ENCODE assay signal across 11 mouse cellular contexts in genomic region chr17:64026485-64026884, GRCm38 (mm10).
A peak's percentile ranks its signal among the peaks of the same experiment; 100 is the strongest.
DNase-seq lines count a peak whose midpoint lies in the region; ATAC-seq and TF ChIP-seq lines count a peak whose summit lies in the region.
"Had no signal": no experiment of that assay in that cellular context is flagged by ENCODE, and none has a peak within 500 bp of the region (broad histone marks: within the 10 kb centered on the region; RNA-seq: fewer than 3 reads in every experiment).

No protein-coding gene starts in this region.

- H3K27me3 ChIP-seq in hindbrain, embryonic 11.5 days (ENCODE audit: control insufficient read depth, insufficient read depth, low read length), result no peaks in the 10 kb centered on the region
- H3K27me3 ChIP-seq in hindbrain, embryonic 14.5 days (ENCODE audit: control insufficient read depth, insufficient read depth, low read length), result no peaks in the 10 kb centered on the region
- no peaks in the 10 kb centered on the region for H3K27me3 ChIP-seq in E14TG2a.4 (ENCODE audit: insufficient read depth, low read length)
- H3K27me3 ChIP-seq: embryonic facial prominence, embryonic 15.5 days; liver, embryonic 13.5 days had no signal

- no peak overlapping the region for H3K9ac ChIP-seq in hindbrain, embryonic 11.5 days (ENCODE audit: low read depth, low read length)
- no peak overlapping the region for H3K9ac ChIP-seq in hindbrain, embryonic 14.5 days
- H3K9ac ChIP-seq: embryonic facial prominence, embryonic 15.5 days; liver, embryonic 13.5 days had no signal

- H3K9me3 ChIP-seq in hindbrain, embryonic 11.5 days (ENCODE audit: control insufficient read depth, low read length), result no peaks in the 10 kb centered on the region
- no peaks in the 10 kb centered on the region for H3K9me3 ChIP-seq in hindbrain, embryonic 14.5 days (ENCODE audit: control insufficient read depth, low read length)
- H3K9me3 ChIP-seq in E14TG2a.4 (ENCODE audit: low read length), result no peaks in the 10 kb centered on the region
- H3K9me3 ChIP-seq: embryonic facial prominence, embryonic 15.5 days; liver, embryonic 13.5 days had no signal

- H3K4me1 ChIP-seq in hindbrain, embryonic 11.5 days (replicated peaks; ENCODE audit: control insufficient read depth, insufficient read depth, low read length), result no peaks in the 10 kb centered on the region
- H3K4me1 ChIP-seq in hindbrain, embryonic 14.5 days (replicated peaks; ENCODE audit: control insufficient read depth, insufficient read depth, low read length), result no peaks in the 10 kb centered on the region
- no peaks in the 10 kb centered on the region for H3K4me1 ChIP-seq in E14TG2a.4 (replicated peaks; ENCODE audit: low read depth, low read length)
- H3K4me1 ChIP-seq: embryonic facial prominence, embryonic 15.5 days; liver, embryonic 13.5 days had no signal

- no peak overlapping the region for H3K4me3 ChIP-seq in hindbrain, embryonic 11.5 days (ENCODE audit: low read depth, low read length)
- H3K4me3 ChIP-seq in hindbrain, embryonic 14.5 days (replicated peaks; ENCODE audit: low read length), result no peak overlapping the region
- no peak overlapping the region for H3K4me3 ChIP-seq in E14TG2a.4 (replicated peaks; ENCODE audit: low read length)
- H3K4me3 ChIP-seq: embryonic facial prominence, embryonic 15.5 days; liver, embryonic 13.5 days had no signal

- peak; percentile 5 for DNase-seq in hindbrain, embryonic 11.5 days (ENCODE audit: low spot score)
- DNase-seq in hindbrain, embryonic 14.5 days (ENCODE audit: low spot score), result no peak
- peak; percentile 70 for DNase-seq in 416B (ENCODE audit: low read depth)
- DNase-seq in urinary bladder, postnatal 14 days (ENCODE audit: low spot score), result no peak
- DNase-seq: heart, adult 18-20 months; liver, embryonic 13.5 days; thymus, postnatal 14 days had no signal

- no peak for ATAC-seq in hindbrain, embryonic 11.5 days (ENCODE audit: low FRiP score)
- ATAC-seq in hindbrain, embryonic 14.5 days (ENCODE audit: low FRiP score), result no peak
- ATAC-seq in granulocyte monocyte progenitor cell, adult 5-6 weeks (replicated peaks; ENCODE audit: poor library complexity, severe bottlenecking), result peak; percentile 75
- ATAC-seq in erythroid progenitor cell, adult 5-6 weeks (replicated peaks; ENCODE audit: low FRiP score, poor library complexity, severe bottlenecking), result no peak

- no peaks in the 10 kb centered on the region for H3K36me3 ChIP-seq in hindbrain, embryonic 11.5 days (ENCODE audit: control insufficient read depth, insufficient read depth, low read length)
- no peaks in the 10 kb centered on the region for H3K36me3 ChIP-seq in hindbrain, embryonic 14.5 days (replicated peaks; ENCODE audit: control insufficient read depth, insufficient read depth)
- no peaks in the 10 kb centered on the region for H3K36me3 ChIP-seq in E14TG2a.4 (ENCODE audit: insufficient read depth, low read length)
- H3K36me3 ChIP-seq: embryonic facial prominence, embryonic 15.5 days; liver, embryonic 13.5 days had no signal

- no peak overlapping the region for H3K4me2 ChIP-seq in hindbrain, embryonic 11.5 days (replicated peaks; ENCODE audit: low read depth, low read length)
- H3K4me2 ChIP-seq in hindbrain, embryonic 14.5 days (replicated peaks), result no peak overlapping the region
- H3K4me2 ChIP-seq: embryonic facial prominence, embryonic 15.5 days; liver, embryonic 13.5 days had no signal

- TF ChIP-seq CTCF in E14TG2a.4 (conservative IDR thresholded peaks at IDR 0.05; ENCODE audit: low read length), result peak; percentile 27

- H3K27ac ChIP-seq in hindbrain, embryonic 11.5 days (ENCODE audit: low read depth, low read length), result no peak overlapping the region
- H3K27ac ChIP-seq in hindbrain, embryonic 14.5 days, result no peak overlapping the region
- H3K27ac ChIP-seq: embryonic facial prominence, embryonic 15.5 days; liver, embryonic 13.5 days had no signal

- 78% methylated on average over 2 of the region's 2 CpGs for WGBS in hindbrain, embryonic 11.5 days
- 67% methylated on average over 2 of the region's 2 CpGs for WGBS in hindbrain, embryonic 14.5 days

Comparison
In these comparisons a context has a peak if more than half of its experiments do, and no peak if none do; other contexts are left out.
1. DNase-seq: peak in hindbrain, embryonic 11.5 days (single experiment) and 416B (single experiment); none in hindbrain, embryonic 14.5 days (single experiment) and urinary bladder, postnatal 14 days (single experiment).